Mouse (Mus musculus): ENCODE measurements around the gene Men1.

Men1 gene

GRCm38 (mm10) chr19:6302114-6302513 lies 32.7 kb upstream of the Men1 start:
- Histone ChIP-seq H3K36me3 (ENCODE audit: insufficient read depth, low read length) (peaks cover 33% of the 10 kb centered on the region), H3K4me3 (replicated peaks; ENCODE audit: low read length) (peak overlapping the region; percentile 55), H3K4me1 (replicated peaks; ENCODE audit: low read depth, low read length) (peaks cover 90% of the 10 kb centered on the region), H3K27me3 (ENCODE audit: insufficient read depth, low read length) (no peaks in the 10 kb centered on the region), H3K9me3 (ENCODE audit: low read length) (no peaks in the 10 kb centered on the region)
- no peak for TF ChIP-seq NANOG (IDR thresholded peaks at IDR 0.05; ENCODE audit: borderline replicate concordance, low read length)
- no peak for TF ChIP-seq POU5F1 (IDR thresholded peaks at IDR 0.05; ENCODE audit: borderline replicate concordance, low read length)
- no peak for TF ChIP-seq CTCF (conservative IDR thresholded peaks at IDR 0.05; ENCODE audit: low read length)

DNA sequence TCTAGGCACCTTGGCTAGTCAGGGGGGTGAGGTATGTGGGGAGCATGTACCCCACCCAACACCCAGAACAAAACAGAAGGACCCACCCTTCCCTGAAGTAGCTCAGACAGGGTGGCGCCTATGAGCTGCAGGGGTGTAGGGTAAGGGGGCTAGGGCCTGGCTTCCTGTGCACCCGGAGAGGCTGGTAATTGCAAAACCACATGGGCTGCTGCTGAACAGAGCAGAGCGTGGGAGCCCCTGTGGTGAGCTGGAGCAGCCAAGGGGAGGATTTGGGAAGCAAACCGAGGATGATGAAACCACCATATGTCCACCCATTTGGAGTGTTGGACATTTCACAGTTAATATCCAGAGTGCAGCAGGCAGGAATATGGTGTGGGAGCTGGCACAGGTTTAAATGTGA lies 32.3 kb upstream of the Men1 start:
- Histone ChIP-seq H3K4me1 (replicated peaks; ENCODE audit: low read depth, low read length) (peaks cover 90% of the 10 kb centered on the region), H3K4me3 (replicated peaks; ENCODE audit: low read length) (peak overlapping the region; percentile 55), H3K36me3 (ENCODE audit: insufficient read depth, low read length) (peaks cover 30% of the 10 kb centered on the region), H3K27me3 (ENCODE audit: insufficient read depth, low read length) (no peaks in the 10 kb centered on the region), H3K9me3 (ENCODE audit: low read length) (no peaks in the 10 kb centered on the region)
- TF ChIP-seq CTCF (conservative IDR thresholded peaks at IDR 0.05; ENCODE audit: low read length) = no peak
- TF ChIP-seq NANOG (IDR thresholded peaks at IDR 0.05; ENCODE audit: borderline replicate concordance, low read length) = no peak
- TF ChIP-seq POU5F1 (IDR thresholded peaks at IDR 0.05; ENCODE audit: borderline replicate concordance, low read length) = no peak

DNA sequence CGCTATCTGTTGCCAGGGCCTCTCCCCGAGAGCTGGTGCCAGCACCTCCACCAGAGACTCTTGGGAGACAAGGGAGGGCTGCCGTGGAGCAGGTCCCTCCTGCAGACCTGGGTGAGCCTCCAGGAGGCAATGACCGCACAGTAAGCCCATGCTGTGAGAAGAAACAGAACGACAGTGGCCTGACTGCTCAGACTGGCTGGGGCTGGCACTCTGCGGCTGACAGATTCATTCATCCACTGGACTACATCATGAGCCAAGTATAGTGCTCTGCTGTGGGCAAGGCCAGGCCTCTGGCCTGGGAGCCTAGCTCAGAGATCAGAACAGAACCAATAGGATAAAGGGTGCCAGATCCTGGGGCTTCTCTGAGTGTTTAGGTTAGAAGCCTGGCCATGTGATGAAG lies 30.9 kb upstream of the Men1 start:
- peak overlapping the region; percentile 55 for H3K4me3 ChIP-seq (replicated peaks; ENCODE audit: low read length)
- peaks cover 90% of the 10 kb centered on the region for H3K4me1 ChIP-seq (replicated peaks; ENCODE audit: low read depth, low read length)
- no peaks in the 10 kb centered on the region for H3K27me3 ChIP-seq (ENCODE audit: insufficient read depth, low read length)
- peaks cover 30% of the 10 kb centered on the region for H3K36me3 ChIP-seq (ENCODE audit: insufficient read depth, low read length)
- H3K9me3 ChIP-seq (ENCODE audit: low read length) = no peaks in the 10 kb centered on the region
- TF ChIP-seq POU5F1 (IDR thresholded peaks at IDR 0.05; ENCODE audit: borderline replicate concordance, low read length) = no peak
- no peak for TF ChIP-seq CTCF (conservative IDR thresholded peaks at IDR 0.05; ENCODE audit: low read length)
- TF ChIP-seq NANOG (IDR thresholded peaks at IDR 0.05; ENCODE audit: borderline replicate concordance, low read length) = no peak

DNA sequence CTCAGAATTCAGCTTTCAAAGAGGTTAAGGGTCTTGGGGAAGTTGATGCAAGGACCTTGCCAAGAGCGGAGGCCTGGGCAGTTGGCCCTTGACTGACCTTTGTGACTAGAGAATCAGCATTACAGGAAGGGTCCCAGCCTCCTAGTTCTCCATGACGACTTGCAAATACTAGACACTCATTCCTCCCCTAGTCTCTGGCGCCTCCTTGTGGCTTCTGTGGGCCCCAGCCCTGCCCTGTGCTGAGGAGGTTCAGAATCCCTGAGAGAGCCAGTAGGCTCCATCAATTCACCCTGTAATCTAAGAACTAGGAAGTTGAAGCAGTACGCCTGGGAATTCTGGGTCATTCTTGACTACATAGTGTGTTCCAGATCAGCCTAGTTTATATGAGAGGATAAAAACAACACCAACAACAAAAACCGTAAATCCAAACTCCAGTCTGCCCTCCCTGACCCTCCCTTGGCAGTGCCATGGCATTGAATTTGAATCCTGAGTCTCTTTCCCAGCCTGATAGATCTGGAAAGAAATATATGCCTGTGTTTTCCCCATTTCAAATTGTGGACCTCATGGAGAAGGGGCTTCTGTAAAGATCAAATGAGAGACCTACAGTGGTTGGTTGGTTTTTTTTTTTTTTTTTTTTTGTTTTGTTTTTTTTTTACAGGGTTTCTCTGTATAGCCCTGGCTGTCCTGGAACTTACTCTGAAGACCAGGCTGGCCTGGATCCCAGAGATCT lies 29.8 kb upstream of the Men1 start:
- Histone ChIP-seq H3K9me3 (ENCODE audit: low read length) (no peaks in the 10 kb centered on the region), H3K27me3 (ENCODE audit: insufficient read depth, low read length) (no peaks in the 10 kb centered on the region), H3K4me1 (replicated peaks; ENCODE audit: low read depth, low read length) (peaks cover 89% of the 10 kb centered on the region), H3K4me3 (replicated peaks; ENCODE audit: low read length) (no peak overlapping the region; the same call in 1 of the 2 replicates), H3K36me3 (ENCODE audit: insufficient read depth, low read length) (peaks cover 30% of the 10 kb centered on the region)
- TF ChIP-seq CTCF (conservative IDR thresholded peaks at IDR 0.05; ENCODE audit: low read length) = peak; percentile 99
- no peak for TF ChIP-seq NANOG (IDR thresholded peaks at IDR 0.05; ENCODE audit: borderline replicate concordance, low read length)
- TF ChIP-seq POU5F1 (IDR thresholded peaks at IDR 0.05; ENCODE audit: borderline replicate concordance, low read length) = no peak

DNA sequence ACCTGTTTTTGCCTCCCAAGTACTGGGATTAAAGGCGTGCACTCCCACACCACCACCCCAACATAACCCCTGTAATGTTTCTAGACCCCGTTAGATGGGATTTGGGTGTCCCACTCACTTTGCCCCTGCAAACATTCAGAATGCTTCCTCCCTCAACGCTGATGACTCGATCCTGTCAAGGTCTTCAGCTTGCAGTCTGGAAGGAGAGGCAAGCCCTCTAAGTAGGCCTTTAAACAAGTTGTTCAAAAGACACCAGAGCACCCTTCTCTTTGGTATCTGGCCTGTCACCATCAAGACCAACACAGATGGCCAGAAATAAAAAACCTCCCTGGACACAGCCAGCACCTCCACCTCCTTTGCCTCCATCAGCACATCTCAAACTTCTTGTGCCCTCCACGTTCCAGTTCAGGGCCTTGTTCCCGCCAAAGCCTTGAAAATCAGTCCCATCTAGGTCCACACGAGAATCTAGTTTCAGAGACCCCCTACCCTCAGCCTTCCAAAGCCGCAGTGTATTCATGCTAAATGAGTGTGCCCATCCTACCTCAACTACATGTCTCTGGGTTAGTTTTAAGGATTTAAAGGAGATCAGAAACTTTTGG lies 29.2 kb upstream of the Men1 start:
- H3K27me3 ChIP-seq (ENCODE audit: insufficient read depth, low read length) = no peaks in the 10 kb centered on the region
- peak overlapping the region; percentile 84 for H3K4me3 ChIP-seq (replicated peaks; ENCODE audit: low read length)
- no peak for TF ChIP-seq NANOG (IDR thresholded peaks at IDR 0.05; ENCODE audit: borderline replicate concordance, low read length)
- TF ChIP-seq CTCF (conservative IDR thresholded peaks at IDR 0.05; ENCODE audit: low read length) = no peak
- no peak for TF ChIP-seq POU5F1 (IDR thresholded peaks at IDR 0.05; ENCODE audit: borderline replicate concordance, low read length)

GRCm38 (mm10) chr19:6306137-6306551 lies 28.6 kb upstream of the Men1 start, which contains the start of gene Cdc42bpg:
Gene Cdc42bpg, plus strand, starts transcription at chr19:6306456.
- Histone ChIP-seq H3K36me3 (ENCODE audit: insufficient read depth, low read length) (peaks cover 37% of the 10 kb centered on the region), H3K27me3 (ENCODE audit: insufficient read depth, low read length) (no peaks in the 10 kb centered on the region), H3K9me3 (ENCODE audit: low read length) (no peaks in the 10 kb centered on the region), H3K4me1 (replicated peaks; ENCODE audit: low read depth, low read length) (peaks cover 77% of the 10 kb centered on the region), H3K4me3 (replicated peaks; ENCODE audit: low read length) (peak within 1 kb of the TSS; percentile 84)
- no peak for TF ChIP-seq NANOG (IDR thresholded peaks at IDR 0.05; ENCODE audit: borderline replicate concordance, low read length)
- TF ChIP-seq CTCF (conservative IDR thresholded peaks at IDR 0.05; ENCODE audit: low read length) = no peak
- no peak for TF ChIP-seq POU5F1 (IDR thresholded peaks at IDR 0.05; ENCODE audit: borderline replicate concordance, low read length)

More for the DNA sequence above, 29.2 kb upstream of the Men1 start:
- Histone ChIP-seq H3K9me3 (ENCODE audit: low read length) (no peaks in the 10 kb centered on the region), H3K36me3 (ENCODE audit: insufficient read depth, low read length) (peaks cover 32% of the 10 kb centered on the region), H3K4me1 (replicated peaks; ENCODE audit: low read depth, low read length) (peaks cover 82% of the 10 kb centered on the region)

DNA sequence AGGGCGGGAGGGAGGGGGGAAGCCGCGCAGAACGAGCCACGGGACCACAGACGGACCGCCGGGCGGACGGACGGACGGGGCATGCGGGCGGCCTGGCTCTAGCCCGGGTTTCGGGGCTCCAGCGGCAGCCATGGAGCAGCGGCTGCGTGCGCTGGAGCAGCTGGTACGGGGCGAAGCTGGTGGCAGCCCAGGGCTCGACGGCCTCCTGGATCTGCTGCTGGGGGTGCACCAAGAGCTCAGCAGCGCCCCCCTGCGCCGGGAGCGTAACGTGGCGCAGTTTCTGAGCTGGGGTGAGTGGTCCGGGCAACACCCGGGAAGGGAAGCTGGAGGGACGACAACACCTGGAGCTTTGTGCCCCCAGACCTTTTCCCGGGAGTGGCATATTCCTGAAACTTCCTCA lies 28.2 kb upstream of the Men1 start:
- no peaks in the 10 kb centered on the region for H3K9me3 ChIP-seq (ENCODE audit: low read length)
- no peaks in the 10 kb centered on the region for H3K27me3 ChIP-seq (ENCODE audit: insufficient read depth, low read length)
- H3K4me1 ChIP-seq (replicated peaks; ENCODE audit: low read depth, low read length) = peaks cover 73% of the 10 kb centered on the region
- TF ChIP-seq CTCF (conservative IDR thresholded peaks at IDR 0.05; ENCODE audit: low read length) = peak; percentile 55
- no peak for TF ChIP-seq NANOG (IDR thresholded peaks at IDR 0.05; ENCODE audit: borderline replicate concordance, low read length)
- H3K36me3 ChIP-seq (ENCODE audit: insufficient read depth, low read length) = peaks cover 42% of the 10 kb centered on the region
- peak overlapping the region; percentile 84 for H3K4me3 ChIP-seq (replicated peaks; ENCODE audit: low read length)

GRCm38 (mm10) chr19:6307733-6308531 lies 26.8 kb upstream of the Men1 start:
- Histone ChIP-seq H3K4me1 (replicated peaks; ENCODE audit: low read depth, low read length) (peaks cover 70% of the 10 kb centered on the region), H3K4me3 (replicated peaks; ENCODE audit: low read length) (peak overlapping the region; percentile 84)

More at GRCm38 (mm10) chr19:6307733-6308531, 26.8 kb upstream of the Men1 start:
- H3K27me3 ChIP-seq (ENCODE audit: insufficient read depth, low read length) = no peaks in the 10 kb centered on the region
- peaks cover 55% of the 10 kb centered on the region for H3K36me3 ChIP-seq (ENCODE audit: insufficient read depth, low read length)
- no peaks in the 10 kb centered on the region for H3K9me3 ChIP-seq (ENCODE audit: low read length)
- TF ChIP-seq CTCF (conservative IDR thresholded peaks at IDR 0.05; ENCODE audit: low read length) = no peak
- TF ChIP-seq POU5F1 (IDR thresholded peaks at IDR 0.05; ENCODE audit: borderline replicate concordance, low read length) = no peak
- no peak for TF ChIP-seq NANOG (IDR thresholded peaks at IDR 0.05; ENCODE audit: borderline replicate concordance, low read length)

Data from E14TG2a.4 (cell line).